Mouse (Mus musculus) left cerebral cortex, adult 18-20 months (tissue): ENCODE measurements around the gene Atad1. TPM values are rescaled to one million over a fixed set of nuclear protein-coding genes. Genes with fewer than 3 reads are reported as not detected.
"Not testable (repeated sequence)": the region's sequence is repeated elsewhere in the genome, so short reads cannot be mapped to it uniquely, and the experiment has no call there.

Experiments
- DNase-seq, 2 experiments: peaks; one replicate each; pipeline ENCODE4 v3.0.0; 2021 to 2022; ENCODE audit warnings: low spot score in 2 of 2, mixed read lengths in 1 of 2
- long read RNA-seq, 2 experiments: library from polyadenylated mRNA; stranded (forward); transcript quantifications; one replicate each; pipeline ENCODE4 v2.0.0; 2021
- total RNA-seq, 2 experiments: library from RNA; stranded (reverse); gene quantifications; 2 replicates each; pipeline ENCODE4 v1.2.3; 2021

The Atad1 gene
- total RNA-seq = 10 to 100 TPM; 88.3 to 98.0 TPM
- long read RNA-seq, experiment 1, transcript Atad1-203 (10 exons, 3,771 nt) = major isoform, 108 of 120 reads
- long read RNA-seq, experiment 1, partial matches to known transcripts = 5 of 120 reads
- long read RNA-seq, experiment 1, other reads (novel, unspliced or antisense) = 5 of 120 reads
- long read RNA-seq, experiment 2, transcript Atad1-203 (10 exons, 3,771 nt) = major isoform, 76 of 87 reads
- long read RNA-seq, experiment 2, partial matches to known transcripts = 3 of 87 reads
- long read RNA-seq, experiment 2, other reads (novel, unspliced or antisense) = 7 of 87 reads

DNA sequence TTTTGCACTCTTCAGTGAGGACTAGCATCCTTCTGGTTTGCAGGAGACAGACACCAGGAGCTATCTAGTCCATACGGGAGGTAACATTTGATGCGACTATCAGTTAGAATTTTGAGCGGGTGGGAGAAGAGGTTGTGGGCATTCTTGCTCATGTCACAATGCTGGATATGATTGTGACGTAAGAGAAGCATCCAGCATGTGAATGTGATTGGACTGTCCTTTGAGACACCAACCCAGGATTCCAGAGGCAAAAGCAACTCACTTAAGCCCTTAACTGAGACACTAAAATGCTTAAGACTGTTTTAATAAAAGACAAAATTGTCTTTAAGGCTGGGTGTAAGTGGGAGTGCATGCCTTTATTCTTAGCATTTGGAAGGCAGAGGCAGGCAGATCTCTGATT lies at the start of gene Atad1:
Gene Atad1, minus strand, starts transcription at position 101 of the 400 bp plus-strand sequence.
- DNase-seq = no peak

DNA sequence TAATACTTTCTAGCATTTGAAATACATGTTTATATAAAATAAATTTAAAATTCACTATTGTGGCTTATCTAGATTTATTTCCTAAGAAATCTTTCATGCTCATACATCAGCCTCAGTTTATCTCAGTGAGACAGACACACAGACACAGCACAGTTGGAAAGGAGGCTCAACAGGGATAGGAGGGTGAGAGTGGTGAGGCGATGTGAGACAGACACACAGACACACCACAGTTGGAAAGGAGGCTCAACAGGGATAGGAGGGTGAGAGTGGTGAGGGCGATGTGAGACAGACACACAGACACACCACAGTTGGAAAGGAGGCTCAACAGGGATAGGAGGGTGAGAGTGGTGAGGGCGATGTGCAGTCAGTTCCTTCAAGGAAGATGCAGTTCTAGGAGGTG lies 48.4 kb upstream of the Atad1 start:
- DNase-seq = not testable (repeated sequence)

DNA sequence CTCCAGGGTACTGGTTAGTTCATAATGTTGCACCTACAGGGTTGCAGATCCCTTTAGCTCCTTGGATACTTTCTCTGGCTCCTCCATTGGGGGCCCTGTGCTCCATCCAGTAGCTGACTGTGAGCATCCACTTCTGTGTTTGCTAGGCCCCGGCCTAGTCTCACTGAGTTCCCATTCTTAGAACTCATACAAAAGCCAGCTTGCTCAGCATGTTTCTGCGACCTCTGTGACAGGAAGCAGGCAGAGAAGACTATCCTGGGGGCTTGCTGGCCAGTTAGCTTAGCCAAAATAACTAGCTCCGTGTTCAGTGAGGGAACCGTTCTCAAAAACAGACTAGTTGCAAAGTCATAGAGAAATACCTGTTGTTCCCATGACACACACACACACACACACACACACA lies 47.8 kb upstream of the Atad1 start:
- not testable (repeated sequence) for DNase-seq

- DNase-seq = no peak
Measured at GRCm38 (mm10) chr19:32781305-32782071, 41.9 kb upstream of the Atad1 start.

DNA sequence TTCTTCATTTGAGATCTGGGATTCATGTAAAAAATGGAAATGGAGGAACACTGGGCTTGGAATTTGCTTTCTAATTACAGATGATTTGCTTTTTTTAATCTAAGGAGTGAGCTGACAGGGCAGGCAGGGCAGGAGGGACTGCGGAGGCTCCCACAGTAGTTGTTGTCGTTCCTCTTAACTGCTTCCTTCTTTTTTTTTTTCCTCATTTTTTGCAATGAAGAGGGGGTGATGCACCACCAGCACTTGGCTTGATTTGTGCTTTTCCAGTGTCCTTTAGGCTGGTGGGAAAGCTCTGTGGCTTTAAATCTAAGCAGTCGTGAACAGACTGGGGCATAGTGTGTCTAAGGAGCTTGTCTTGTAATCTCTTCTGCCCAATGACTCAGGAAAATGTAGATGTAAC lies 39.5 kb upstream of the Atad1 start:
- DNase-seq = no peak

GRCm38 (mm10) chr19:32778411-32778810 lies 38.8 kb upstream of the Atad1 start:
- no peak for DNase-seq

GRCm38 (mm10) chr19:32762493-32762892 lies 22.9 kb upstream of the Atad1 start:
- DNase-seq = no peak

- DNase-seq = no peak
Measured at GRCm38 (mm10) chr19:32761162-32761561, 21.6 kb upstream of the Atad1 start.

- no peak for DNase-seq
Measured at GRCm38 (mm10) chr19:32760499-32760898, 20.9 kb upstream of the Atad1 start.

- no peak for DNase-seq
Measured at GRCm38 (mm10) chr19:32759357-32760024, 19.9 kb upstream of the Atad1 start.

DNA sequence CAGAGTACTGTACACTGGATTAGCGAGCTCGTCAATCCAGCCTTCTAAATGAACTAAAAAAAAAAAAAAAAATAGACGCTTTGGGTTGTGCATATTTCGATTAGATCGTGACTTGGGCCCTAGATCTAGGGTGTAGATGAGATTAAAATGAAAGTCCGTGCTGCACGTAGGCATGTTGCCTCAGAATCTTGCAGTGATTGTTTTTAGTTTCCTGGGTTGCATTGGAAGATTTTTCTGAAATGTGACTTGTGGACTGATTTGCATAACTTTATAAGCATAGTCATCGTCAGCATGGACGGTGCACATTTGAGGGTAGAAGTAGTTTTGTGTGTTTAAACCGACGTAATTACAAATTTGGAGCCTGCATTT lies 19.2 kb upstream of the Atad1 start:
- DNase-seq = no peak

- DNase-seq = peak; percentile 43 to 46
Measured at GRCm38 (mm10) chr19:32757831-32758792, 18.5 kb upstream of the Atad1 start.

DNA sequence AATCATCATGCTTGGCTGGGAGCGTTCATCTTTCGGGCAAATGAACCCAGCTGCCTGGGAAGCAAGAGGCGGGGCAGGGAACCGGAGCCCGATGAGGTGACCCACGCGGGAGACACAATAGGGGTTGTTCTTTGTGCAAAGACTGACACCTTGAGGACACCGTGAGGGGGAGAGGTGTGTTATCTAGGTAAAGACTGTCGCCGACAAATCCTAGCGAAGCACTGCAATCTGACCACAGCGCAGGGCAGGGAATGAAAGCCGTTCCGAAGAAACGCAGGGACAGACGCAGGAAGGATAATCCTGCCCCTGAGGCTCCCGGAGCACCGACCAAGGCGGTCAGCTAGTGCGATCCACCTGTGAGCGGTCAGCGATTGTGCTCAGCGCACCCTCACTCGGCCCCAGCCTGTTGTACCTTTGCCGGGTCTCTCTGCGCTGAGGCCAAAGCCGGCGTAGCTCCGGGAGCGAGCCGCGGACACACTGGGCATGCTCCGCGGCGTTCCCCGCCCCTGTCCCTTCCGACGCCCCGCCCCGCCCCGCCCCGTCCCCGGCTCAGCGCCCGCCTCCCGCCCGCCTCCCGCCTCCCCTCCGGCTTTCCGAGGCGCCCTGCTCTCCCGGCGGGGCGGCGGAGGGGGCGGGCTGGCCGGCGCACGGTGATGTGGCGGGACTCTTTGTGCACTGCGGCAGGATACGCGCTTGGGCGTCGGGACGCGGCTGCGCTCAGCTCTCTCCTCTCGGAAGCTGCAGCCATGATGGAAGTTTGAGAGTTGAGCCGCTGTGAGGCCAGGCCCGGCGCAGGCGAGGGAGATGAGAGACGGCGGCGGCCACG lies 17.5 kb upstream of the Atad1 start, which contains the start of gene Pten:
Gene Pten, plus strand, starts transcription at position 598 of the 826 bp plus-strand sequence.
- peak; percentile 94 to 98 for DNase-seq

DNA sequence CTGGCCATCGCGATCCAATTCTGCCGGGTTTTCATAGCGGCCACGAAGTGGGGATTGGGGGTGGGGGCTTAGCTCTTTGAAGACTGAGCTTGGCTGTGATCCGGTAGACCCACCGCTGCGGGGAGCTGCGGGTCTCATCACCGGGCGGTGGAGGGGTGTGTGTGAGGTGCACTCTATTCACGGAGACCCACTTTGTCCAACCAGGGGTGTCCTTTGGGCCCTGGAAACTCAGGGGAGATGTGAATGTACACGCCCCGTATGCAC lies 17.0 kb upstream of the Atad1 start:
- no peak for DNase-seq

- DNase-seq = peak; percentile 94 to 96
Measured at GRCm38 (mm10) chr19:32755792-32756635, 16.4 kb upstream of the Atad1 start.

DNA sequence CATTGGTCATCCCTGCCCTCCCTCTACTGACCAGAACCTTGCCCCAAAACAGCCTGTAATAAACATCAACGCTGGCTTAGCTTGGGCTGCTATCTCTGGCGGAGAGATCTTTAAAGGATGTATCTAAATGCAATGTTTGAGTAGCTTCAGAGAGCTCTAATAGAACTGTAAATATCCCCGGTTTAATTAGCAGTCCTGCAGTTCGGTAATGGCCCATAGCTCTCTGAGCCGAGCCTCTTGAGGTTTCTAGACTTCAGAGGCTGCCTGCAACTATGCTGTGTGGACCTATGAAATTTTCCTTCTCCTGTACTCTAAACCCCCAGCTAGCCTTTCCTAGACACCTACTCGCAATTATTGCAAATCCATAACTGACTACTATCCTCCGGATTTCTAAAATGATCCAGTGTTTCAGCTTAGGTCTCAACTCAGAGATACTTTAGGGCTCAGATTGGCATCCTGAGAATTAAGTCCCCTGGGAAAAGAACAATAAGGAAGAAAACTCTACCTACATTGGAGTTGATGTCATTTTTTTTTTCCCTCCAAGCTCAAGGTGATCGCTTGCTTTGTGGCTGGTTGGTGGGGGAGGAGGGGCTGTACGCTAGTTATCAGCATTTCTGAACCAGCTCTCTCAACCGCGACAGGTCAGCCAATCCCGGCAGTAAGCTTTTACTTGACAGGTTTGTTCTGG lies 15.7 kb upstream of the Atad1 start:
- DNase-seq = no peak

DNA sequence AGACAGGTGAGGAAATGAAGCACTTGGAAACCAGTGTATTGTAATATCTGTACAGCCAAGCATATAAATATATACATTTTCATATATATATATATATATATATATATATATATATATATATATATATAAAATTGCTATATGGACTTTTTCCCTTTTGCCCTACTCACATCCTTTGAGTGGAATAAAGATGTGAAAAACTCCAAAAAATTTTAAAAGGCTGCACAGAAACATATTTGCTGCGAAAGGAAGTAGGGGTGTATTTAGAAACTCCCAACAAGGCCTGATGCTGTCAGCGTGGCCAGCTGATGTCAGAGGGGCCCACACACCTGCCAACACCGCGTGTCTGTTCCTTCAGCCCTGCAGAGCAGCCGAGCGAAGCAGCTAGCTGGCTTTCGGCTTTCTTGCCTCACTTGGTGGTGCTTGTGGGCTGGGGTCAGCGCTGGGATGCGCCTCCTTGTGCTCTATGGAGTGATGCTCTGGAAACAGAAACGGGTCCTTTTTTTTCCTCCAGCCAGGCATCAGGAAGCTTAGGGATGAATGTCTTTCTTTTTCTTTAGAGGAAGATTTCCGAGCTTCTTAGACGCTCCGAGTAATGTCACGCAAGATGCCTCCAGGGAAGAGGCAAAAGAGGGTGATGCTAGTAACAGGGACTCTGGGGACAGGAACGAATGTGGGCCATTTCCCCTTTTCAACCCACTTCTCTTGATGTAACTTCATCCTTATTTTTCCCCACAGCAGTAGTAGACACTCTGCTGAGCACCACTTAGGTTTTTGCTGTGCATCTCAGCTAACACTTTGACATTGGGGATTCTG lies 14.8 kb upstream of the Atad1 start:
- no peak for DNase-seq

- no peak for DNase-seq
Measured at GRCm38 (mm10) chr19:32753386-32753785, 13.8 kb upstream of the Atad1 start.
